ENCODE assay signal across 17 mouse cellular contexts in genomic region chr4:76621740-76622139, GRCm38 (mm10).
DNase-seq lines count a peak whose midpoint lies in the region; ATAC-seq and TF ChIP-seq lines count a peak whose summit lies in the region.
"Had no signal": no experiment of that assay in that cellular context is flagged by ENCODE, and none has a peak within 500 bp of the region (broad histone marks: within the 10 kb centered on the region; RNA-seq: fewer than 3 reads in every experiment).

No protein-coding gene starts in this region.

- no peak overlapping the region for H3K9ac ChIP-seq in forebrain, postnatal 0 days
- no peak overlapping the region for H3K9ac ChIP-seq in forebrain, embryonic 16.5 days (replicated peaks; ENCODE audit: low read depth, low read length)
- H3K9ac ChIP-seq: hindbrain, embryonic 14.5 days; liver, embryonic 12.5 days; lung, embryonic 14.5 days had no signal

- no peak for TF ChIP-seq CTCF in forebrain, postnatal 0 days (IDR thresholded peaks at IDR 0.05; ENCODE audit: low read depth)

- no peak overlapping the region for H3K4me2 ChIP-seq in forebrain, postnatal 0 days (ENCODE audit: low read depth)
- no peak overlapping the region for H3K4me2 ChIP-seq in forebrain, embryonic 16.5 days (ENCODE audit: low read length)
- H3K4me2 ChIP-seq: hindbrain, embryonic 14.5 days; liver, embryonic 12.5 days; lung, embryonic 14.5 days had no signal

- peak; percentile 78 for ATAC-seq in forebrain, postnatal 0 days
- no peak for ATAC-seq in forebrain, embryonic 16.5 days
- ATAC-seq: liver, embryonic 12.5 days had no signal

- peak; percentile 34 for DNase-seq in forebrain, postnatal 0 days
- DNase-seq in layer of hippocampus, adult 11-12 months (ENCODE audit: low spot score): peak; percentile 20
- no peak for DNase-seq in layer of hippocampus, postnatal 36 days
- DNase-seq in retina, postnatal 1 day: peak; percentile 32
- DNase-seq in retina, embryonic 14.5 days (ENCODE audit: low spot score): no peak
- peak; percentile 26 to 67 for DNase-seq in left cerebral cortex, postnatal 25 days (ENCODE audit: low spot score in 2 of 2)
- no peak for DNase-seq in B cell, adult 2 months
- DNase-seq: adrenal gland, postnatal 14 days; cerebellum, adult 11 months; gastrocnemius, adult 2 months; heart, adult 11 months; lung, embryonic 14.5 days; lung, postnatal 36 days had no signal

- whole genome bisulfite sequencing in forebrain, postnatal 0 days: 54% methylated on average over 7 of the region's 7 CpGs
- 73% methylated on average over 7 of the region's 7 CpGs for WGBS in forebrain, embryonic 16.5 days

- no peaks in the 10 kb centered on the region for H3K9me3 ChIP-seq in forebrain, postnatal 0 days (ENCODE audit: low read length)
- no peaks in the 10 kb centered on the region for H3K9me3 ChIP-seq in forebrain, embryonic 16.5 days (ENCODE audit: control insufficient read depth, low read length)
- H3K9me3 ChIP-seq: liver, embryonic 12.5 days had no signal

- H3K4me3 ChIP-seq in forebrain, postnatal 0 days (ENCODE audit: low read depth, low read length): no peak overlapping the region
- H3K4me3 ChIP-seq in forebrain, embryonic 16.5 days (replicated peaks; ENCODE audit: low read length): no peak overlapping the region
- H3K4me3 ChIP-seq: gastrocnemius, adult 2 months; liver, embryonic 12.5 days had no signal

- H3K27me3 ChIP-seq in forebrain, postnatal 0 days (ENCODE audit: insufficient read depth, low read length): no peaks in the 10 kb centered on the region
- no peaks in the 10 kb centered on the region for H3K27me3 ChIP-seq in forebrain, embryonic 16.5 days (replicated peaks; ENCODE audit: control insufficient read depth, insufficient read depth, low read length)
- H3K27me3 ChIP-seq: CH12.LX; liver, embryonic 12.5 days had no signal

- no peaks in the 10 kb centered on the region for H3K4me1 ChIP-seq in forebrain, postnatal 0 days (ENCODE audit: insufficient read depth)
- no peaks in the 10 kb centered on the region; the same call in 1 of the 2 replicates for H3K4me1 ChIP-seq in forebrain, embryonic 16.5 days (replicated peaks; ENCODE audit: control insufficient read depth, insufficient read depth, low read length)
- H3K4me1 ChIP-seq: liver, embryonic 12.5 days had no signal

- no peaks in the 10 kb centered on the region for H3K36me3 ChIP-seq in forebrain, postnatal 0 days (ENCODE audit: insufficient read depth)
- no peaks in the 10 kb centered on the region for H3K36me3 ChIP-seq in forebrain, embryonic 16.5 days (ENCODE audit: control insufficient read depth, insufficient read depth)
- H3K36me3 ChIP-seq: liver, embryonic 12.5 days had no signal

- intact Hi-C loops in left cerebral cortex, postnatal 25 days (cut with DNase I): no loop called here

- H3K27ac ChIP-seq in forebrain, postnatal 0 days (ENCODE audit: low read depth, low read length): no peak overlapping the region
- no peak overlapping the region for H3K27ac ChIP-seq in forebrain, embryonic 16.5 days (ENCODE audit: low read length)
- H3K27ac ChIP-seq: gastrocnemius, adult 2 months; hindbrain, embryonic 14.5 days; liver, embryonic 12.5 days had no signal

Comparison
In these comparisons a context has a peak if more than half of its experiments do, and no peak if none do; other contexts are left out.
1. DNase-seq: peak in forebrain, postnatal 0 days (single experiment), layer of hippocampus, adult 11-12 months (single experiment), retina, postnatal 1 day (single experiment) and left cerebral cortex, postnatal 25 days (2 of 2); none in layer of hippocampus, postnatal 36 days (0 of 2), retina, embryonic 14.5 days (single experiment) and B cell, adult 2 months (0 of 2).